Mouse (Mus musculus) limb, embryonic 15.5 days (tissue): ENCODE results near the gene Prap1. TPM values are rescaled to one million over a fixed set of nuclear protein-coding genes. Genes with fewer than 3 reads are reported as not detected.

ENCODE experiments used
- ATAC-seq: fragments of 200-750 bp; cut with Nextera tagmentation; 2 replicates; pipeline ENCODE4 v1.8.0; 2017; ENCODE audit warnings: low read depth, moderate TSS enrichment; ENCODE audit not compliant: insufficient number of reproducible peaks, low FRiP score, low TSS enrichment
- H3K27ac ChIP-seq: fragments of 300-500 bp; sonication (generic); 2 replicates; pipeline ENCODE4 v1.5.1; 2015; ENCODE audit warnings: moderate library complexity, mild to moderate bottlenecking, inconsistent platforms
- H3K27me3 ChIP-seq: fragments of 300-500 bp; sonication (generic); 2 replicates; pipeline ENCODE4 v1.6.1; 2015; ENCODE audit warnings: inconsistent platforms
- H3K36me3 ChIP-seq: fragments of 300-500 bp; sonication (generic); 2 replicates; pipeline ENCODE4 v1.6.1; 2015; ENCODE audit warnings: inconsistent platforms
- H3K4me1 ChIP-seq: fragments of 300-500 bp; sonication (generic); 2 replicates; pipeline ENCODE4 v1.6.1; 2015; ENCODE audit warnings: inconsistent platforms
- H3K4me2 ChIP-seq: fragments of 300-500 bp; sonication (generic); 2 replicates; pipeline ENCODE4 v1.6.1; 2015; ENCODE audit warnings: mild to moderate bottlenecking, inconsistent platforms
- H3K4me3 ChIP-seq: fragments of 300-500 bp; sonication (generic); 2 replicates; pipeline ENCODE4 v1.5.1; 2015; ENCODE audit warnings: mild to moderate bottlenecking, inconsistent platforms
- H3K9ac ChIP-seq: fragments of 300-500 bp; sonication (generic); 2 replicates; pipeline ENCODE4 v1.6.1; 2015; ENCODE audit warnings: inconsistent platforms
- H3K9me3 ChIP-seq: fragments of 300-500 bp; sonication (generic); 2 replicates; pipeline ENCODE4 v1.6.1; 2016; ENCODE audit warnings: inconsistent platforms
- WGBS: fragments of 180-500 bp; shearing (Covaris S2); methylation state at CpG from one replicate; pipeline ENCODE4 v1.1.7; 2015; 5-methylcytosine and 5-hydroxymethylcytosine counted together
- polyA plus RNA-seq: library from polyadenylated mRNA; unstranded; fragments of >200 nt; fragmentation: Nextera tagmentation; extraction: Ambion mirVana; gene quantifications from 2 replicates; pipeline ENCODE4 v1.2.1, GENCODE M21; 2015

The Prap1 gene
- polyA plus RNA-seq, 1 experiment from 2014 or later: not detected

GRCm38 (mm10) chr7:140138021-140138310 is 44.8 kb downstream of the Prap1 start:
- Histone ChIP-seq H3K36me3 (peaks cover 17% of the 10 kb centered on the region), H3K4me1 (peaks cover 6% of the 10 kb centered on the region), H3K27me3 (no peaks in the 10 kb centered on the region), H3K4me3 (peak overlapping the region; percentile 93), H3K27ac (peak overlapping the region; percentile 83), H3K9me3 (no peaks in the 10 kb centered on the region), H3K9ac (peak overlapping the region; percentile 95), H3K4me2 (peak overlapping the region; percentile 90)
- WGBS: 0% methylated on average over 8 of the region's 8 CpGs
- no peak for ATAC-seq

GRCm38 (mm10) chr7:140141350-140141749 is 48.2 kb downstream of the Prap1 start:
- peaks cover 8% of the 10 kb centered on the region for H3K36me3 ChIP-seq
- no peak overlapping the region for H3K9ac ChIP-seq
- no peaks in the 10 kb centered on the region for H3K27me3 ChIP-seq
- H3K4me2 ChIP-seq: no peak overlapping the region
- no peak overlapping the region for H3K4me3 ChIP-seq
- WGBS: 5% methylated on average over 14 of the region's 14 CpGs
- no peaks in the 10 kb centered on the region for H3K9me3 ChIP-seq
- ATAC-seq: no peak
- H3K27ac ChIP-seq: no peak overlapping the region
- H3K4me1 ChIP-seq: peaks cover 6% of the 10 kb centered on the region

DNA sequence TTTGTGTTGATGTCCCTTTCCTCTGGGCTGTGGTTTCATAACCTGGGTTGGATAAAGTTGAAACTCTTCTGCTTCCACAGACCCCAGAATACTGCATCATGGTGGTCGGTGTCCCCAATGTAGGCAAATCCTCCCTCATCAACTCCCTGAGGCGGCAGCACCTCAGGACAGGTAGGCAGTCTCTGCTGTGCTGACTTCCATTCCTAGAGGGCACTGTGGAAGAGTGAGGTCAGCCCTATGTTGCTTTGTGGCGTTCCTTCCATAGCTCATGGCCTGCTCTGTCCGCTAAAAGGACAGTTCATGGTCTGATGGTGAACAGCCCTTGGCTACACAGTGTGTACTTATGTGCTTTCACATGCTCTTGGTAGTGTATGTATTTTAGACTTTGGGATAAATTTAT is 51.4 kb downstream of the Prap1 start:
- H3K4me3 ChIP-seq: no peak overlapping the region
- WGBS: 87% methylated on average over 4 of the region's 4 CpGs
- H3K27me3 ChIP-seq: no peaks in the 10 kb centered on the region
- no peak overlapping the region for H3K27ac ChIP-seq
- H3K4me2 ChIP-seq: no peak overlapping the region
- no peak for ATAC-seq
- no peak overlapping the region for H3K9ac ChIP-seq
- no peaks in the 10 kb centered on the region for H3K4me1 ChIP-seq
- H3K9me3 ChIP-seq: no peaks in the 10 kb centered on the region
- peaks cover 16% of the 10 kb centered on the region for H3K36me3 ChIP-seq

Other genes starting within 250 kb of the Prap1 start
- gene Kndc1, start 198.7 kb upstream of the Prap1 start, polyA plus RNA-seq: 0.24 and 0.26 TPM in 2 replicates
- gene Utf1, start 149.6 kb upstream of the Prap1 start, polyA plus RNA-seq: 0.12 TPM in 1 of 2 replicates, not detected in the other
- 0.38 and 0.44 TPM in 2 replicates for gene 6430531B16Rik, start 114.6 kb upstream of the Prap1 start, polyA plus RNA-seq
- gene Adam8, start 100.8 kb upstream of the Prap1 start, polyA plus RNA-seq: 2.9 and 3.0 TPM in 2 replicates
- gene Zfp511, start 57.0 kb upstream of the Prap1 start, polyA plus RNA-seq: 36.9 and 37.2 TPM in 2 replicates
- gene Tubgcp2, start 56.7 kb upstream of the Prap1 start, polyA plus RNA-seq: 50.6 and 51.9 TPM in 2 replicates
- not detected in 2 replicates for gene Msx3, start 44.3 kb upstream of the Prap1 start, polyA plus RNA-seq
- 0.55 and 1.2 TPM in 2 replicates for gene Caly, start 10.8 kb upstream of the Prap1 start, polyA plus RNA-seq
- gene Fuom, start 9.0 kb downstream of the Prap1 start, polyA plus RNA-seq: 21.4 and 22.3 TPM in 2 replicates
- gene Paox, start 22.4 kb downstream of the Prap1 start, polyA plus RNA-seq: 17.7 and 18.4 TPM in 2 replicates
- gene Echs1, start 23.1 kb downstream of the Prap1 start, polyA plus RNA-seq: 130 and 141 TPM in 2 replicates
- 20.6 and 21.9 TPM in 2 replicates for gene Mtg1, start 44.2 kb downstream of the Prap1 start, polyA plus RNA-seq
- 0.27 and 0.36 TPM in 2 replicates for gene Sprn, start 61.5 kb downstream of the Prap1 start, polyA plus RNA-seq
- not detected in 2 replicates for gene Olfr522, start 71.4 kb downstream of the Prap1 start, polyA plus RNA-seq
- not detected in 2 replicates for gene Olfr523, start 79.8 kb downstream of the Prap1 start, polyA plus RNA-seq
- not detected in 2 replicates for gene Olfr524, start 112.6 kb downstream of the Prap1 start, polyA plus RNA-seq
- 0.11 TPM in 1 of 2 replicates, not detected in the other for gene Cd163l1, start 124.9 kb downstream of the Prap1 start, polyA plus RNA-seq
- gene 5830411N06Rik, start 153.9 kb downstream of the Prap1 start, polyA plus RNA-seq: not detected in 2 replicates
- not detected in 2 replicates for gene Olfr525, start 227.5 kb downstream of the Prap1 start, polyA plus RNA-seq
- not detected in 2 replicates for gene Olfr527, start 240.6 kb downstream of the Prap1 start, polyA plus RNA-seq